Comparison of ENCODE assay signal across 51 mouse cellular contexts in the genomic region with DNA sequence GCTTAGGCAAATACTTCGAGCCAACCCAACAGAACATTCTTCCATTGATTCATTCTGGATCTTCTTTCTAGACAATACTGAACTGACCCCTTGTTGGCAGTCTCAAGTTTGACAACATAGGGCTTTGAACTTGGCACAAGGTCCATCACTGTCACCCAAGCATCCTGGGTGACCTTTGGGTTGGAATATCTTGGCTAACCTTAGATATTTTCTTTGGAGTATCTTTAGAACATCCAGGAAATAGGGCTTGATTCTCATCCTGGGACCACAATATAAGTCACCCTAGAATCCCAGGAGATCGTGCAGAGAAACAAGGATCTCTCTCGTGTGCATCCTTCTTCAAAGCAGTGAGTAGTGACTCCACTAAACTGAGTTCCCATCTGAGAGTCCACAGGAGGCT. TPM values are rescaled to one million over a fixed set of nuclear protein-coding genes. Genes with fewer than 3 reads are reported as not detected.
"Had no signal": no experiment of that assay in that cellular context is flagged by ENCODE, and none has a peak within 500 bp of the region (broad histone marks: within the 10 kb centered on the region; RNA-seq: fewer than 3 reads in every experiment).

A gene (plus strand): TSS at position 301 of the 400 bp plus-strand sequence.

- H3K36me3 ChIP-seq: heart, embryonic 10.5 days; heart, embryonic 12.5 days; heart, embryonic 13.5 days; heart, embryonic 15.5 days; hindbrain, embryonic 10.5 days; hindbrain, embryonic 12.5 days; hindbrain, embryonic 13.5 days; hindbrain, embryonic 15.5 days; intestine, embryonic 15.5 days; kidney, embryonic 15.5 days had no signal

- H3K9me3 ChIP-seq: heart, embryonic 10.5 days; heart, embryonic 12.5 days; heart, embryonic 13.5 days; heart, embryonic 15.5 days; hindbrain, embryonic 10.5 days; hindbrain, embryonic 12.5 days; hindbrain, embryonic 13.5 days; hindbrain, embryonic 15.5 days; intestine, embryonic 15.5 days; kidney, embryonic 15.5 days had no signal

- H3K9ac ChIP-seq: heart, embryonic 12.5 days; heart, embryonic 13.5 days; heart, embryonic 15.5 days; hindbrain, embryonic 12.5 days; hindbrain, embryonic 13.5 days; hindbrain, embryonic 14.5 days; hindbrain, embryonic 15.5 days; intestine, embryonic 15.5 days; kidney, embryonic 15.5 days had no signal

- H3K4me2 ChIP-seq: heart, embryonic 11.5 days; heart, embryonic 12.5 days; heart, embryonic 13.5 days; heart, embryonic 15.5 days; hindbrain, embryonic 12.5 days; hindbrain, embryonic 13.5 days; hindbrain, embryonic 14.5 days; hindbrain, embryonic 15.5 days; intestine, embryonic 15.5 days; kidney, embryonic 15.5 days had no signal

- H3K27me3 ChIP-seq: heart, embryonic 12.5 days; heart, embryonic 15.5 days; hindbrain, embryonic 12.5 days; hindbrain, embryonic 13.5 days; hindbrain, embryonic 15.5 days; intestine, embryonic 15.5 days; kidney, embryonic 15.5 days had no signal

- H3K4me1 ChIP-seq: heart, embryonic 10.5 days; heart, embryonic 12.5 days; heart, embryonic 13.5 days; heart, embryonic 15.5 days; hindbrain, embryonic 13.5 days; hindbrain, embryonic 15.5 days; intestine, embryonic 15.5 days; kidney, embryonic 15.5 days had no signal

- H3K4me3 ChIP-seq: heart, embryonic 10.5 days; heart, embryonic 12.5 days; heart, embryonic 13.5 days; heart, embryonic 15.5 days; hindbrain, embryonic 10.5 days; hindbrain, embryonic 12.5 days; hindbrain, embryonic 13.5 days; hindbrain, embryonic 15.5 days; intestine, embryonic 15.5 days; kidney, embryonic 15.5 days; layer of hippocampus, adult 2 months; left cerebral cortex, adult 2 months had no signal

- ATAC-seq: hindbrain, embryonic 16.5 days; hindbrain, postnatal 0 days; inflammation-experienced regulatory T-cells, adult 6 months; intestine, embryonic 15.5 days; intestine, embryonic 16.5 days; intestine, postnatal 0 days had no signal

- H3K27ac ChIP-seq: heart, embryonic 10.5 days; heart, embryonic 13.5 days; heart, embryonic 15.5 days; hindbrain, embryonic 10.5 days; hindbrain, embryonic 12.5 days; hindbrain, embryonic 13.5 days; hindbrain, embryonic 14.5 days; hindbrain, embryonic 15.5 days; hindbrain, postnatal 0 days; intestine, embryonic 15.5 days; kidney, embryonic 15.5 days; kidney, postnatal 0 days; layer of hippocampus, adult 2 months; left cerebral cortex, adult 2 months had no signal

- DNase-seq: heart, postnatal 14 days; heart, postnatal 36 days; heart, postnatal 4 days; kidney, adult 11 months; kidney, adult 18-20 months; kidney, adult 2 months; kidney, adult 8-10 months; kidney, adult 9 months; kidney, postnatal 10 days; kidney, postnatal 14 days; kidney, postnatal 25 days; kidney, postnatal 36 days; kidney, postnatal 4 days; layer of hippocampus, adult 9-11 months; layer of hippocampus, postnatal 36 days had no signal

RNA-seq across cellular contexts. Expression of the gene that starts here (rescaled TPM):
- total RNA-seq: heart, postnatal 14 days; heart, postnatal 25 days; heart, postnatal 36 days; heart, postnatal 4 days; hematopoietic stem cell, adult 5-6 weeks; hindbrain, postnatal 0 days; layer of hippocampus, adult 18-20 months; layer of hippocampus, adult 2 months; layer of hippocampus, adult 8-10 months; layer of hippocampus, postnatal 10 days; layer of hippocampus, postnatal 14 days; layer of hippocampus, postnatal 25 days; layer of hippocampus, postnatal 36 days; left cerebral cortex, adult 18-20 months; left cerebral cortex, adult 2 months had no signal
- polyA plus RNA-seq: heart, embryonic 10.5 days; heart, embryonic 11.5 days; heart, embryonic 12.5 days; heart, embryonic 13.5 days; heart, embryonic 14.5 days; heart, embryonic 15.5 days; heart, embryonic 16.5 days; heart, postnatal 0 days; hindbrain, embryonic 10.5 days; hindbrain, embryonic 11.5 days; hindbrain, embryonic 12.5 days; hindbrain, embryonic 13.5 days; hindbrain, embryonic 14.5 days; hindbrain, embryonic 15.5 days; hindbrain, embryonic 16.5 days; hindbrain, postnatal 0 days; inflammation-experienced regulatory T-cells, adult 6 months; intestine, embryonic 14.5 days; intestine, embryonic 15.5 days; intestine, embryonic 16.5 days; intestine, postnatal 0 days; kidney, adult 2 months; kidney, embryonic 14.5 days; kidney, embryonic 15.5 days; kidney, embryonic 16.5 days; kidney, postnatal 0 days; large intestine, adult 2 months had no signal
